Mouse (Mus musculus): Measurements from ENCODE around the gene Gucy2c.

DNA sequence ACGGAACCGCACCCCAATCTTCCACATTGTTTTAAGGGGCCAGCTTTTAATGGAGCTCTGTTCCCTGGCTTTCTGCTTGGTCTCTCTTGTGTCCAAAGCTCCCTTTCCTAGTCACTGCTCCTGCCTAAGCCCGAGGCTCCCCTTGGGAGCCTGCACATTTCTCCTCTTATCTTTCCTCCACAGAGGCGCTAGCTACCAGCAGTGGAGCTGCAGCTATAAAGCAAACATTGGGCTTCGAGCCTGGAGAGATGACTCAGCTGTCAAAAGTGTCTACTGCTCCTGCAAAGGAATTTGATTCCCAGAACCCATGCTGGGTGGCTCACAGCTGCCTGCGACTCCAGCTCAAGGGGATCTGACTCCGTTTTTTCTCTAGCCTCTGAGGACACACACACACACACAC is 109.1 kb downstream of the Gucy2c start:
- TF ChIP-seq CHD2 (IDR thresholded peaks at IDR 0.05; ENCODE audit: low read depth, low read length) (no peak), ZC3H11A (IDR thresholded peaks at IDR 0.05; ENCODE audit: borderline replicate concordance, low read depth, low read length) (no peak)
